Mouse (Mus musculus): ENCODE measurements around the gene Ado. TPM values are rescaled to one million over a fixed set of nuclear protein-coding genes. Genes with fewer than 3 reads are reported as not detected.
A peak's percentile ranks its signal among the peaks of the same experiment; 100 is the strongest.

Ado gene
- polyA plus RNA-seq, 1 experiment from 2014 or later, result 62.9 TPM

DNA sequence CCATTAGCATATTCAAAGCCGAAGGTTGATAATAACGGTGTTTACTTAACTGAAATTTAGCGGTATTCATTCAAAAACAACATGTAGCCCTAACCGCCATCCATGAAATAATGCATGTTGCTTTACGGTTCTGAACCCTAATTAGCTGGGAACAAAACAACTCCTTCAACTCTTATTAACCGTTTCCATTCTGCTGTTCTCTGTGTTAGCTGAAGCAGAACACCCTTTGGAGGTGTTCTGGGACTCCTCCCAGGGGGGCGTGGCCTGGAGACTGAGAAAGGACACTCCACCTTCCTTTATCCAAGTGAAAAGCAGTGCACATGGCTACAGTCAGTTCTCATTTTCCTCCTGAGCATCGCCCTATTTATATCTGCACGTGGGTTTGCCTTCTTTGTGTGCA lies 22.3 kb downstream of the Ado start:
- no peaks in the 10 kb centered on the region for H3K36me3 ChIP-seq (ENCODE audit: control insufficient read depth, insufficient read depth, low read length)

DNA sequence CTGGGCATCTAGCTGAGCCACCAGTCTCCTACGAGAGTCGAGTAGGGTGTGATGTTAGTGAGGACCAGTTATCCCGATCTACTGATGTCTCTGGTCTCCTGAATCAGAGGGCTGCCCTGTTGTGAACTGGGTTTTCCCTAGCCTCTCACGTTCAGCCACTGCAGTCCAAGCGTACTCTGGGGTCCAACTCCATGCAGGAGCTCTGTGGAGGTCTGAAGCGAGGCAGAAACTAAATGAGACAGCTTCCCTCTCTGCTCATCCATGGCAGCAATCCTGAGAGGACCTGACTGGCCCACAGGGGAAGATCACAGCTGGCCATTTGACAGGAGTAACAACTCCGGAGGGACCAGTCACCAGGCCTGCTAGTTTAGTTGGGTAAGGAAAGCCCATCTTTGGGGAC lies 24.1 kb downstream of the Ado start:
- Histone ChIP-seq H3K9me3 (ENCODE audit: control insufficient read depth, low read length) (no peaks in the 10 kb centered on the region), H3K4me2 (ENCODE audit: low read depth, low read length, severe bottlenecking) (no peak overlapping the region), H3K27ac (ENCODE audit: low read depth, low read length) (no peak overlapping the region), H3K36me3 (ENCODE audit: control insufficient read depth, insufficient read depth, low read length) (no peaks in the 10 kb centered on the region), H3K27me3 (ENCODE audit: control insufficient read depth, insufficient read depth, low read length) (peaks cover 2% of the 10 kb centered on the region; the same call in 1 of the 2 replicates), H3K9ac (ENCODE audit: low read length) (no peak overlapping the region), H3K4me3 (ENCODE audit: low read depth, low read length) (no peak overlapping the region), H3K4me1 (replicated peaks; ENCODE audit: control insufficient read depth, insufficient read depth, low read length) (no peaks in the 10 kb centered on the region)
- ATAC-seq (replicated peaks; ENCODE audit: low FRiP score), result no peak
- no peak for DNase-seq (ENCODE audit: low spot score)
- WGBS, result 80% methylated on average over 7 of the region's 7 CpGs

More for the DNA sequence above, 22.3 kb downstream of the Ado start:
- Histone ChIP-seq H3K4me1 (replicated peaks; ENCODE audit: control insufficient read depth, insufficient read depth, low read length) (no peaks in the 10 kb centered on the region), H3K4me3 (ENCODE audit: low read depth, low read length) (no peak overlapping the region), H3K27ac (ENCODE audit: low read depth, low read length) (no peak overlapping the region), H3K4me2 (ENCODE audit: low read depth, low read length, severe bottlenecking) (no peak overlapping the region), H3K9me3 (ENCODE audit: control insufficient read depth, low read length) (no peaks in the 10 kb centered on the region), H3K9ac (ENCODE audit: low read length) (no peak overlapping the region), H3K27me3 (ENCODE audit: control insufficient read depth, insufficient read depth, low read length) (peaks cover 2% of the 10 kb centered on the region; the same call in 1 of the 2 replicates)
- WGBS, result 47% methylated on average over 9 of the region's 9 CpGs
- ATAC-seq (replicated peaks; ENCODE audit: low FRiP score) (peak; percentile 71), DNase-seq (ENCODE audit: low spot score) (no peak)

GRCm38 (mm10) chr10:67524130-67524529 lies 24.6 kb downstream of the Ado start:
- H3K4me3 ChIP-seq (ENCODE audit: low read depth, low read length), result no peak overlapping the region
- no peak for ATAC-seq (replicated peaks; ENCODE audit: low FRiP score)
- no peaks in the 10 kb centered on the region for H3K36me3 ChIP-seq (ENCODE audit: control insufficient read depth, insufficient read depth, low read length)
- no peaks in the 10 kb centered on the region for H3K9me3 ChIP-seq (ENCODE audit: control insufficient read depth, low read length)
- no peak overlapping the region for H3K27ac ChIP-seq (ENCODE audit: low read depth, low read length)
- no peak for DNase-seq (ENCODE audit: low spot score)
- 94% methylated on average over 3 of the region's 3 CpGs for WGBS
- no peaks in the 10 kb centered on the region for H3K4me1 ChIP-seq (replicated peaks; ENCODE audit: control insufficient read depth, insufficient read depth, low read length)
- H3K4me2 ChIP-seq (ENCODE audit: low read depth, low read length, severe bottlenecking), result no peak overlapping the region
- no peak overlapping the region for H3K9ac ChIP-seq (ENCODE audit: low read length)
- H3K27me3 ChIP-seq (ENCODE audit: control insufficient read depth, insufficient read depth, low read length), result peaks cover 2% of the 10 kb centered on the region; the same call in 1 of the 2 replicates

DNA sequence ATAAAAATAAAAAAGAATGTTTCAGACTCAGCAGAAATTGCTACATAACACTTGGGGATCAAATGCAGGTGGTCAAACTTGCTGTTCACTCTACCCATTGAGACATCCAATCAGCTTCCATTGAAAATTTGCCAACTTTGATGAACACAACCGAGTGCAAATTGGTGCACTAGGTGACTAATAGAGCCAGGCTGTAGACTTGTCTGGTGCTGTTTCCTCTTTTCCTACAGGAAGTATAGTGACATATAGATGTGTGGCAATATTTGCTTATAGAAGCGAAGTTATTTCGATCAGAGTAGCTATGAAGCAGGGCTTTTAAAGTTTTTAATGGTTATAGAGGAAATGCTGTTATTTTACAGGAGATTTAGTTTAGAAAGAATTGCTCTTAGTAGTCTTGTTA lies 30.0 kb downstream of the Ado start:
- Histone ChIP-seq H3K4me2 (ENCODE audit: low read depth, low read length, severe bottlenecking) (no peak overlapping the region), H3K36me3 (ENCODE audit: control insufficient read depth, insufficient read depth, low read length) (no peaks in the 10 kb centered on the region), H3K27me3 (ENCODE audit: control insufficient read depth, insufficient read depth, low read length) (no peaks in the 10 kb centered on the region), H3K9me3 (ENCODE audit: control insufficient read depth, low read length) (no peaks in the 10 kb centered on the region), H3K4me1 (replicated peaks; ENCODE audit: control insufficient read depth, insufficient read depth, low read length) (no peaks in the 10 kb centered on the region), H3K9ac (ENCODE audit: low read length) (no peak overlapping the region), H3K27ac (ENCODE audit: low read depth, low read length) (no peak overlapping the region), H3K4me3 (ENCODE audit: low read depth, low read length) (no peak overlapping the region)
- DNase-seq (ENCODE audit: low spot score) (no peak), ATAC-seq (replicated peaks; ENCODE audit: low FRiP score) (no peak)
- 91% methylated on average over 3 of the region's 3 CpGs for WGBS

DNA sequence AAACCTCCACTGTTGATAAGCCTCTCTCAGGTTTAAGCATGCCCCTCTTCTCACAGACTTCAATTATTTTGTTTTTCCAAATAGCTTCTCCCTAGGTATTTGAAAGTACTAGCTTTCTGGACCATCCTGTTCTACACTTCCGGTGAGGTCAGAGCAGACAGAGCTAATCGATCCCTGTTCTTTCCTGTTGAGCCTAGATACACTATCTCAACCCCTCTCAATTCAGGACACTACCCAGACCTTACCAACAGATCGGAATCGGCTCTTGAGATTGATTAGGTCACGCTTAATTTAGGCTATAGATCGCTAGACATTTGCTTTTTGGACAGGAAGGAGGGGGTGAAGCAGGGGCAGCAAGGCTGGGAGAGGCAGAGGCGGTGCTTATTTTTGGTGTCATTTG lies 35.9 kb downstream of the Ado start:
- 80% methylated on average over 7 of the region's 7 CpGs for WGBS
- ATAC-seq (replicated peaks; ENCODE audit: low FRiP score), result no peak
- Histone ChIP-seq H3K4me3 (ENCODE audit: low read depth, low read length) (no peak overlapping the region), H3K27me3 (ENCODE audit: control insufficient read depth, insufficient read depth, low read length) (no peaks in the 10 kb centered on the region), H3K9me3 (ENCODE audit: control insufficient read depth, low read length) (no peaks in the 10 kb centered on the region), H3K36me3 (ENCODE audit: control insufficient read depth, insufficient read depth, low read length) (no peaks in the 10 kb centered on the region), H3K27ac (ENCODE audit: low read depth, low read length) (no peak overlapping the region), H3K9ac (ENCODE audit: low read length) (no peak overlapping the region), H3K4me2 (ENCODE audit: low read depth, low read length, severe bottlenecking) (no peak overlapping the region), H3K4me1 (replicated peaks; ENCODE audit: control insufficient read depth, insufficient read depth, low read length) (no peaks in the 10 kb centered on the region)
- DNase-seq (ENCODE audit: low spot score), result no peak

DNA sequence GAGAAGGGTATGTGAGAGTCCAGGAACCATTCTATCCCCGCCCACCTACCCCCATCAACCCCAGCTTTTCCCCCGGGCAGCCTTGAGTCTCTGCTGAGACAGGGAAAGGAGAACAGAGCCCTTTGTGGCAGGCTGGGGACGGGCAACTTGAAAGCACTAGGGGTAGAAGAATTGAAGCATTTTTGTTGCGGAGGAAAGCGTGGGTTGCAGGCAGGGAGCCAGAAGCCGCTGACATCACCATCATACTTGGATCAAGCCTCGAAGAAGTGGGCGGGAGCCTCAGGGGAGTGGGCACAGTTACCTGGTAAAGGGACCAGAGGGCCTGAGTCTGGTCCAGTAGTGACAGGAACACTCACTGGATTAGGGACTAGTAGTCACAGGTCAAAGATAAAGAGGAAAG lies 36.5 kb downstream of the Ado start:
- DNase-seq (ENCODE audit: low spot score), result no peak
- ATAC-seq (replicated peaks; ENCODE audit: low FRiP score), result no peak
- no peaks in the 10 kb centered on the region for H3K27me3 ChIP-seq (ENCODE audit: control insufficient read depth, insufficient read depth, low read length)
- 66% methylated on average over 8 of the region's 8 CpGs for WGBS
- H3K4me2 ChIP-seq (ENCODE audit: low read depth, low read length, severe bottlenecking), result no peak overlapping the region
- H3K9me3 ChIP-seq (ENCODE audit: control insufficient read depth, low read length), result no peaks in the 10 kb centered on the region
- no peaks in the 10 kb centered on the region for H3K4me1 ChIP-seq (replicated peaks; ENCODE audit: control insufficient read depth, insufficient read depth, low read length)
- no peak overlapping the region for H3K9ac ChIP-seq (ENCODE audit: low read length)
- H3K36me3 ChIP-seq (ENCODE audit: control insufficient read depth, insufficient read depth, low read length), result no peaks in the 10 kb centered on the region
- H3K4me3 ChIP-seq (ENCODE audit: low read depth, low read length), result no peak overlapping the region
- no peak overlapping the region for H3K27ac ChIP-seq (ENCODE audit: low read depth, low read length)

GRCm38 (mm10) chr10:67505248-67505647 lies 43.5 kb downstream of the Ado start:
- 77% methylated on average over 3 of the region's 3 CpGs for WGBS
- no peaks in the 10 kb centered on the region for H3K27me3 ChIP-seq (ENCODE audit: control insufficient read depth, insufficient read depth, low read length)

DNA sequence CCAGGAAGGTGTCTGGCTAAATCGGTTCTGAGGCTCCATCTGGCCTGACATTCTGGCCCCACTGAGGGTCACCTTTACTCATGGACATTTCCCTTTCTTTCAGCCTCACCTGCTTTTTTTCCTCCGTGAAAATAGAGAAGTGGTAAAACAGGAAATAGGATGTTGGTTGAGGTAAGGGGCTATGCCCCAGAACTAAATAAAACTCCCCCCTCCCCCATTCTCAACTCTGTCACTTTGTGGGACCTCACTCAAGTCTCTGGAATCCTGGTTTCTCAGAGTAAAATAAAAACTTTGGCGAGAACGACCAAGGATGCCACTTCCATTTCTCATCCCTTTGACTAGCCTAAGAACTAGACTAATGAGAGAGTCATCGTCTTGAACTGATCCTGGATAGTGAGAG lies 44.7 kb downstream of the Ado start:
- no peak for ATAC-seq (replicated peaks; ENCODE audit: low FRiP score)

More at GRCm38 (mm10) chr10:67505248-67505647, 43.5 kb downstream of the Ado start:
- Histone ChIP-seq H3K9me3 (ENCODE audit: control insufficient read depth, low read length) (no peaks in the 10 kb centered on the region), H3K4me2 (ENCODE audit: low read depth, low read length, severe bottlenecking) (no peak overlapping the region), H3K4me1 (replicated peaks; ENCODE audit: control insufficient read depth, insufficient read depth, low read length) (no peaks in the 10 kb centered on the region), H3K36me3 (ENCODE audit: control insufficient read depth, insufficient read depth, low read length) (no peaks in the 10 kb centered on the region), H3K4me3 (ENCODE audit: low read depth, low read length) (no peak overlapping the region), H3K27ac (ENCODE audit: low read depth, low read length) (no peak overlapping the region), H3K9ac (ENCODE audit: low read length) (no peak overlapping the region)
- DNase-seq (ENCODE audit: low spot score) (no peak), ATAC-seq (replicated peaks; ENCODE audit: low FRiP score) (no peak)

DNA sequence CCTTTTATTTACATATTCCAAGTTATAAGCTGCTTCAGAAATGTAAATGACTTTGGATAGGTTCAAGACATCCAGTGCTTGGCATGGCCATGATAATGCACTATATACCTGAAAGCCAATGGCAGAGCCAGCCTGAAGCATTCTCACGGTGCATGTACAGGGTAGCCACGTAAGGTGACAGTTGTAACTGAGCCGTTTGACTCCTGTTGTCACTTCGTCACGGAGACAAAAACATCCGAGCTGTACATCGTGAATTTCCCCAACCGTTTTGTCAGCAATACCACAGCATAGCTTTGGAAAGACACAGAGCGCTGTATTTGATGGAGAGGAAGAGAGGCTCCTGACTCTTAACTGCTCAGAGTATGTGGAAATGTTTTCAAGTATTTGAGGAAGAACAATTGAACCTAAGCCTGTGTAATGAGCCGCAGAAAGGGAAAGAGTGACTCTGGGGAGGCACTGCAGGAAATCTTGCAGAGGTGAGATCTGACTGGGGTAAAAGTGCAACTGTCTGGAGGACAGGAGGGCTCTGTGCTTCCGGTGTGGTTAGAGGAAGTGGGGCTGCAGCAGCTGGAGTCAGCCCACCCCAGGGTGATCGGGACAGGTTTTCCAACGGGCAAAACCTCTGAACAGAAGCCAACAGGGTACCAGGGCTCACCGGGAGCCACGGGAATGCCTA lies 45.3 kb downstream of the Ado start:
- ATAC-seq (replicated peaks; ENCODE audit: low FRiP score), result no peak
- Histone ChIP-seq H3K27ac (ENCODE audit: low read depth, low read length) (no peak overlapping the region), H3K4me1 (replicated peaks; ENCODE audit: control insufficient read depth, insufficient read depth, low read length) (no peaks in the 10 kb centered on the region), H3K9me3 (ENCODE audit: control insufficient read depth, low read length) (no peaks in the 10 kb centered on the region), H3K4me2 (ENCODE audit: low read depth, low read length, severe bottlenecking) (no peak overlapping the region), H3K27me3 (ENCODE audit: control insufficient read depth, insufficient read depth, low read length) (no peaks in the 10 kb centered on the region), H3K4me3 (ENCODE audit: low read depth, low read length) (no peak overlapping the region), H3K9ac (ENCODE audit: low read length) (no peak overlapping the region), H3K36me3 (ENCODE audit: control insufficient read depth, insufficient read depth, low read length) (no peaks in the 10 kb centered on the region)
- WGBS, result 67% methylated on average over 15 of the region's 15 CpGs
- DNase-seq (ENCODE audit: low spot score), result no peak

More for the DNA sequence above, 44.7 kb downstream of the Ado start:
- no peaks in the 10 kb centered on the region for H3K4me1 ChIP-seq (replicated peaks; ENCODE audit: control insufficient read depth, insufficient read depth, low read length)
- H3K27me3 ChIP-seq (ENCODE audit: control insufficient read depth, insufficient read depth, low read length), result no peaks in the 10 kb centered on the region
- no peaks in the 10 kb centered on the region for H3K9me3 ChIP-seq (ENCODE audit: control insufficient read depth, low read length)
- DNase-seq (ENCODE audit: low spot score), result no peak
- no peak overlapping the region for H3K27ac ChIP-seq (ENCODE audit: low read depth, low read length)
- 60% methylated on average over 5 of the region's 5 CpGs for WGBS
- no peaks in the 10 kb centered on the region for H3K36me3 ChIP-seq (ENCODE audit: control insufficient read depth, insufficient read depth, low read length)
- H3K4me3 ChIP-seq (ENCODE audit: low read depth, low read length), result no peak overlapping the region
- H3K4me2 ChIP-seq (ENCODE audit: low read depth, low read length, severe bottlenecking), result no peak overlapping the region
- no peak overlapping the region for H3K9ac ChIP-seq (ENCODE audit: low read length)
